Mouse (Mus musculus) urinary bladder, postnatal 14 days (tissue): ENCODE results near the gene Ift88.

Source experiments
- DNase-seq: peaks from one replicate; pipeline ENCODE4 v3.0.0; 2021; ENCODE audit warnings: low spot score

The Ift88 gene

DNA sequence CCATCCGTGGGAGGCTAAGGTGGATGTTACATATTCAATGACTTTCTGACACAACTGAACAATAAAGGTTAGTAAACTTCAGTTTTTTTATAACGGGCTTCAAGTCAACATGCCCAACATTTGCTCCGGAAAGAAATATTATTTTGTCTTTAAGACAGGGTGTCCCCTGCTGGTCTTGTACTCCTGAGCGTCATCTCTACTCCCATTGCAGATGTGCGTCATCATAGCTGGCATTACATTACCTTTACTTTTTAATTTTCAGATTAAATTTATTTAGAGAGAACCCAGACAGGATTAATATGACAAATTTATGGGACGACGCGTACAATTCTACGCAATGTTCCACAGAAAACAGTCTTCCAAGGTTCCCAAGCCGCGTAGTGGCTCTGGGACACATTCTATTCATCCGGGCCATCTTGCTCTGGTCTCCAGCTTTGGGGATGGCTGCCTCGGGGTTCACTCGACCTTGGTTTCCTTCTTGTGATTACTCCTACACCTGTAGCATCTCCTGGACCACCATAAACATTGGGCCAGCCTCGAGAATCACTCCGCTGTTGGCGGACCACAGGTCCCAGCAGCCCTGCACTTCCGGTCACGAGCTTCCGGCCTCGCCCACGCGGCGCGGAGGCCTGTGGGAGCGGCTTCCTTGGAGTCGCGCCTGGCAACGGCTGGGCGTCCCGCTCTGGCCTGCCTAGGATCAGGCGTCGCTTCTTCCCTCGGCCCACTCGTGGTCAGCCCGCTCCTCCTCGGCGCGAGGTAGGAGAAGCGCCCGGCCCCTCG is at the start of gene Ift88:
Gene Ift88 (plus strand): TSS at position 631 of the 780 bp plus-strand sequence.
- DNase-seq: peak; percentile 94

DNA sequence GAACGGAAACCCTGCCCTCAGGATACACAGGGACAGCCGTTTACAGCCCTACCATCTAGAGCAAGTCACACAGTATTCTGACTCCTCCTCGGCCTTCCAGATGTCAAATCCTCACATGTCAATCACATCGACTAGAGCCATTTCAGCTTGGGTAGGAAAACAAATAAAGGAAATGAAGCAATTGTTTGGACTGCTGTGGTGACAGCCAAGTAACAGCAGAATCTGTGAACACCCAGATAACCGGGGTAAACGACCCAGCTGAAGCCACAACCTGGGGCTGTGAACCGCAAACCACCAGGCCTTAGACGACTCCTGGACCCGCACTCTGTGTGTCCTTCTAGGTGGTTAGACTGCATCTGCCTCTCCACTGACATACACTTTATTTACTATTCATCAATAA is 48.7 kb upstream of the Ift88 start:
- no peak for DNase-seq

GRCm38 (mm10) chr14:57376016-57376415 is 47.8 kb upstream of the Ift88 start:
- no peak for DNase-seq

DNA sequence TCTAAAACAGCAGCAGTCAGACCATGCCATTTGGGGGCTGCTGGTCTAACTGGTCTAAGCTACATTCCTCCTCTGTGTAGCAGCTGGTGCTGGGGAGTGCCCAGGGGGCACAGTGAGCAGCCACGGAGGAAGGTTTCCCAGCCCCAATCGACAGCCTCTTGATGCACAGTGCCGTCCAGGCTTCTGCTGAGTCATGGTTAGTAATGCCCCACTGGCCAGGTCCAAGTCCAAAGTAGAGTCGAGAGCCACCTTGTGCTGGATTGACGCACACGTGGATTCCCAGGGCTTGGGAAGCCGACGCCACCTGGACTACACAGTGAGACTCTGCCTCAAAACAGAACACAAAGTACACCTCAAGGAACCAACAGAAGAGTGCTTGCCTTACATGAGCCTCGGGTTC is 46.9 kb upstream of the Ift88 start:
- no peak for DNase-seq

DNA sequence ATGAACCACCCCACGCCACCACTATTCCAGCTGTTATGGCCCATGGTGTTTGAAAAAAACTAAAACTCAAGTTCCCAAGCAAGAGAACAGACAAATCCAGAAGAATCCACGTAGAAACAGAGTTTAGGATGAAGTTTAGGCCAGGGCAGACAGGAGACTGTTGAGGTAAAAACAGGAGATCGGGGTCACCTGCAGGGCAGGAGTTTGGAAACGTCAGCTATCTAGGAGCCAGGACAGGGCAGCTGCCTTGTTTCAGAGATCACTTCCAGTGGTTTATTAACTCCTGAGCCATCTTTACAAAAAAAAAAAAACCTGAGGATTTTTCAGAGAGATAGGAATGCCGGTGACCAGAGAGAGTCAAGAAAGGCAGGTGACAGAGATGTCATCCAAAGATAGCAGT is 46.3 kb upstream of the Ift88 start:
- DNase-seq: no peak

DNA sequence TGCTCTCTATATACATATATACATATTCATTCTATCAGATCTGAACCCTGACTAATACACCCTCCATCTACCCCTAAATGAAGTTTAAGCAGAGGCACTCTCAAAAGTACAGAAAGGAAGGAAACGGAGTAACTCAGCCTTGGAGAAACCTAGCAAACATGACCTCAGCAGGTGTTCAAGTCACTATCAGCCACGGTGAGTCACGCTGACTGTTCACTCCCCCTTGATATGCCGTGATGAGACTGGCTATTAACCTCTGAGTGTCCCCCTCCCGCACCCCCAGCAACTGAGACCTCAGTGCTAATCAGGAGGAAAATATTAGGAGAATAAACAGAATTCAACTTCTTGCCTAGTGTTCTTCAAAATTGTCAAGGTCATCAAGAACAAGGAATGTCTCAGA is 38.2 kb upstream of the Ift88 start:
- DNase-seq: no peak

- DNase-seq: peak; percentile 24
Measured at GRCm38 (mm10) chr14:57386758-57387561, 36.9 kb upstream of the Ift88 start.

DNA sequence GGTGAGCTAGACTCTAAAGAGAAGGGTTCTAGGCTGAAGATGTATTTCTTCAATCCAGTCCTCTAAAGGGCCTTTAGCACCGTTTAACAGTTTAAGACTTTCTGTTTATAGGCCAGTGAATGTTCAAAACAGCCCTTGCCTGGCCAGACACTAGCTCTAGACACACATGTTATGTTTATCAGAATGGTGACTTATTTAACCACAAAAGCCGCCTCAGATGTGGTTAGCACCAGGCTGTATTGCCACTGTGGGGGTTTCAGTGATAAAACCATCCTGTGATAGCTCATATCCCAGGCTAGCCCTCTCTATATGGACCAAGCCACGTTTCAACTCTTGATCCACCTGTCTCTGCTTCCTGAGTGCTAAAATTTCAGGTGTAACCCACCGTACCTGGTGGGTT is 32.2 kb upstream of the Ift88 start:
- DNase-seq: no peak

DNA sequence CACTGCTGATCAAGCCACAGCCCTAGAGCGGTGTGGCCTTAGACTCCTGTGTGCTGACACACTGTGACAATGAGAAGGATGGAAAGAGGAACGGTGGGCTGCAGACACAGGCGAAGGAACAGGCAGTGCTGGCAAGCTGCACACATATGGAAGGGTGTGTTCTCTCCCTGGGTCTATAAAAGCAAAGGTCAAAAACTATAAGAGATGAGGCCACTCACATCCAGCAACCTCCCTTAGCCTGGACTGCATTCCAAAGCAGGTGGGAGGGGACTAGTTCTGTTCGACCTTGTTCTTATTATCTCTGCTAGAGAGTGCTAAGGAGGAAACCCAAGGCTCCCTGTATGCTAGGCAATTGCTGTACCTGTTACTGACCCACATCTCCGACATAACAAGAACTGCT is 31.6 kb upstream of the Ift88 start:
- no peak for DNase-seq

DNA sequence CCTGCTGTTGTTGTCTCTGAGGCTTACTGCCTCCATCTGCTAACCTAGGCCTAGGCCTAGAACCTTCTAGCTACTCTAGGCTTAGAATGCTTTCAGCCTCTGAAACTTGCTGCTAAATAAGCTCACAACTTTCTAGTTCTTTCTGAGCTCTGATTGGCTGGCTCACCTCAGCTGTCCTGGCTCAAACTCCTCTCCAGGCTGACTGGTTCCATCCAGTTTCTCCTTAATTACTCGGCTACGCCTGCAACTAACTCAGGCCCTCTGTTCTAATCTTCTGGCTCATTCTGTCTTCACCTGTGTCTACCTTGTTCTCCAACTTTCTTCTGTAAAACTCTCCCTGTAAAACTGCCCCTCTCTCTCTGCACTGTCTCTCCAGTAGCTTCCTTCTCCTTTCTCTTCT is 28.4 kb upstream of the Ift88 start:
- no peak for DNase-seq

DNA sequence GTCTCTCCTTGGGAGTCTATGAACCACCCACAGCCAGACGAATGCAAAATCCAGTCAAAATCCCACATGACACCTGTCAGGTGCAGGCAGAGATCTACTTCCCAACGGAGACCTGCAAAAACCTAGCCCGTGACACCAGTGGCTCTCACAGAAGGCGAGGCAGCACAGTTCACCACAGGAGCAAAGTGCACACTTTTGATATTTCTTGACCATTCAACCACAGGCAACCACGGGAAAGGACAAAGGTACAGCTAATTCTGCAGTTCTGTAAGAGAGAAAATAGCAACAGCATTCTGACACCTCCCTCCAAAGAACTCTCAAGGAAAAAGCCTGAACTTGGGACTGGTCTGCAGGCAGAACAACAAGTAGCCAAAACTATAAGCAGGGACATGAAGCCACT is 26.6 kb upstream of the Ift88 start:
- no peak for DNase-seq

DNA sequence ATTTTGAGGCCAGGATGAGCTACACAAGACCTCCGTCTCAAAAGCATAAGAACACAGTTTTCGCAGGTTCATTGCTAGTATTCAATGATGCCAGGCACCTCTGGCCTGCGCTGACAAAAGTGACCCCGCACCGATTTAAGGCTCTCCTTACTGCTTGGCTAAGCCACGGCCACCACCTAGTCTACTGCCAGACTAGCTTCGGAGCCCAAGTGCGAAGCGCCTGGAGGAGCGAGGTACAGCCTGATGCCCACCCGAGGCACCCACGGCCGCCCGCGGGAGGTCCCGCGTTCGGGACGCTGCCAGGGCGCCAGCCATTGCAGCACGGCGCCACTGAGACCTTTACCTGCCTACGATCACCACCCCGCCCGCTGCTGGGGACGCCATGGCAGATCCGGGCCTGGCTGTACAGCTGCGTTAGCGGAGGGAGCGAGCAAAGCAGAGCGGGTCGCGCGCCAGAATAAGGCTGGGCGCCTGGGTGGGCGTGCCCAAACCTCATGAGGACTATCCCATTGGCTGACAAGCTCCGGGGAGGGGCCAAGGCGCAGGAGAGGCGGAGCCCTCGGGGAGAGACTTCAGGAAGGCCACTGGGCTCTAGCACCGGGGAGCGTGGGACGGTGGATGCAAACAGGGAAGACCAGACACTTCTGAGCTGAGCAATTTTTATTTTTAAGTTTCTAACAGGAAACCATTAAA is 25.7 kb upstream of the Ift88 start, which contains the start of gene Cryl1:
Gene Cryl1 (minus strand): TSS at position 465 of the 693 bp plus-strand sequence.
- DNase-seq: peak; percentile 98

- peak; percentile 40 for DNase-seq
Measured at GRCm38 (mm10) chr14:57398813-57399427, 24.9 kb upstream of the Ift88 start.

GRCm38 (mm10) chr14:57402815-57403214 is 21.0 kb upstream of the Ift88 start:
- no peak for DNase-seq

DNA sequence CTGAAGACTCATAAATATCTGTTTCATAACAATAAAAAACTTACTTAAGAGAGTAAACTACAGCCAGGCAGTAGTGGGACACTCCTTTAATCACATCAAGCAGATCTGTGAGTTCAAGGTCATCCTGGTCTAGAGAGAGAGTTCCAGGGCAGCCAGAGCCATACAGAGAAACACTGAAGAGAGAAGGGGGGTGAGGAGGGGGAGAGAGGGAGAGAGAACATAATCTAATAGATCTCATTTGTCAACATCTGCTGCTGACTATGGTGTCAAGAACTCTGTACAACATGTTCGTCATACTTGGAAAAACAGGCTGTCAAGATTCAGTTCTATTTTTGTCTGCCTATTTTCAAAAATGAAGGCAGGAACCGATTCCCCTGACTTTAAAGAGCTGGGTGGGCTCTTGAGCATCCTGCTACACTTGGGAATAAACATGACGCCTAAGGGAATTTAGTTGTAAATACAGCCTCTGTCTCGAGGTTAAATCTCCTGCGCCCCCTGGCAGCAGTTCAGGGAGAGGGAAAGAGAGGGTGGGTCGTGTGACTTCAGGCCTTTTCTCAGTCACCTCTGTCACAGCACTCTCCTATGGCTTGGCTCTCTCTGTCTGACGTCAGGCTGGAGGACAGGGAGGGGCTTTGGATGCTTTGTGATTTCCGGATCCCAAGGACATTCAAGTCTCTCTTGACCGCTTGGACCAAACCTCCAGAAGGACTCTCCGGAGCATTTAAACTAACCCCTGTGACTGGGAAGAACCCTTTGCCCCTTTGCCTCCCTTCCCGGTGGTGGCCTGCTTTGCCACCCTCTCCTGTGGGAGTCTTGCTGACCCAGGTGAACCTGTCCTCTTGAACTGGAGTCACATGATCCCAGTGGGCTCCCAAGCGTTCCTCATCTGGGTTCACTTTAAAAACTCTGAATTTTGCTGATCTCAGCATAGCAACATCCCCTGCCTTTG is 16.5 kb upstream of the Ift88 start:
- peak; percentile 32 for DNase-seq

- no peak for DNase-seq
Measured at GRCm38 (mm10) chr14:57408100-57408499, 15.8 kb upstream of the Ift88 start.

GRCm38 (mm10) chr14:57409106-57409505 is 14.8 kb upstream of the Ift88 start:
- DNase-seq: no peak

DNA sequence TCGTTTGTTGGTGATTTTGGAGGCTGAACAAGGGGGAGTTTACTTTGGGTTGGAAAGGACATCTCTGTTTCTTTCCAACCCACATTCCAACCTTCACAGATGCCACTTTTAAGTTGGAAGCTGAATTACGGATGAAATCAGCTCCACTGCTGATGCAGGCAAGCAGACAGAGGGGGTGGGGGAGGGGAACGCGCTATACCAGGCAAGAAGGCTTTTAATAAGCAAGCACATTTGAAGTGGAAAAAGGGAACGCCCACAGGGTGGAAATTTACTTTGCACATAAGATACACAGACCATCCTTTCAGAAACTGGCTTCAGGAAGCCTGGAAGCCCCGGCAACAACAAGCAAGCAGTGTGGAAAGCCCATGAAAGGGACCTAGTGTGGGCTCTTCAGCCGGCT is 11.7 kb upstream of the Ift88 start:
- DNase-seq: no peak

DNA sequence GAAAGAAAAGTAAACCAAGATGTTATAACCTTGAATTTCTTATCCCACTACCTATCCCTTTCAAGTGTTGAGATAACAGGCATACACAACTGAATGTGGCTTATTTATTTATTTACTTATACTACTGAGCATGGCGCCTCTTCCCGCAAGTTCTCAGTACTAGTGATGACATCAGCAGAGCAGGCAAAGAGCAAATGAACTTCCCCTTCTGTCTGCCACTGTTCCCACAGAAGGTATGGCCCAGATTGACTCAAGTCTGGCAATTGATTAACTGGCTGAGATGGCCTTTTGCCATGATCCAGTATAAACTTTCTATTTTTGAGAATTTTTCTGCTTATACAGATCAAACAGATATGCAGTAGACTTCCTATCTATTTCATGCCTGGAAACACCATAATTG is 6.7 kb upstream of the Ift88 start:
- no peak for DNase-seq

DNA sequence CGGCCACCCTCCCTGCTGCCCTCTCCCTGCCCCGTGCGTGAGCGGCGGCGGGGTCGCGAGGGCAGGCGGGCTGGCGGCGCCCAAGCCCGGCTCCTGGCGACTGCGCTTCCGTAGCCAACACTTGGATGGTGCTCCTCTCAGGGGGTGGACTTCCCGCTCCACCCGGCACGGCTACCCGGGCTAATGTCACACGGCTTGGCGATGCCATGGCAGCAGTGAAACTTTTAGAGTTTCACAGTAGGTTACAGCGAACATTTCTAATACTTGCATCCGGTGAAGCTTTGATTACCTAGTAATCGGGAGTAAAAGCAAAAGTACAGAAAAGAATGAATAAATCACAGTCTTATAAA is 325 bp downstream of the Ift88 start:
- DNase-seq: no peak

DNA sequence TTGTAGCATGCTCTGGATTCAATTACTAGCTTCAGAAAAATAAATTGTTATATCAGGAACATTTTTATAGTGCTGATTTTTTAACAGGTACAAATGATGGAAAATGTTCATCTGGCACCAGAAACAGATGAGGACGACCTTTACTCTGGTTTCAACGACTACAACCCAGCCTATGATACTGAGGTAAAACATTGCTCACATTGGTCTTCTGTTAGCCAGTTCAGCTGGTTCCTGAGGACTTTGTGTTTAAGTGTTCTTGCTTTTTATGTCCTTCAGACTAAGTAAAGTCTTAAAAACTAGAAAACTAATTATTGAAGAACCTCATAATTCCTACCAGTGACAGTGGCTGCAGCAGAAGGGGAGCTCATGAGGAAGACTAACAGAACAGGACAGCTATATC is 6.6 kb downstream of the Ift88 start:
- no peak for DNase-seq
